Mouse (Mus musculus) heart, adult 2 months (tissue): ENCODE data around the gene Large1.

Source experiments
- EP300 ChIP-seq: fragments of 200-500 bp; IDR thresholded peaks from 2 replicates; pipeline ENCODE4 v1.6.1; 2011; ENCODE audit warnings: low read depth, low read length, control low read depth; ENCODE audit not compliant: insufficient read depth
- POLR2A ChIP-seq: fragments of 200-500 bp; IDR thresholded peaks from 2 replicates; pipeline ENCODE4 v1.6.1; 2011; ENCODE audit warnings: mild to moderate bottlenecking, low read depth, low read length, control low read depth; ENCODE audit not compliant: insufficient read depth

DNA sequence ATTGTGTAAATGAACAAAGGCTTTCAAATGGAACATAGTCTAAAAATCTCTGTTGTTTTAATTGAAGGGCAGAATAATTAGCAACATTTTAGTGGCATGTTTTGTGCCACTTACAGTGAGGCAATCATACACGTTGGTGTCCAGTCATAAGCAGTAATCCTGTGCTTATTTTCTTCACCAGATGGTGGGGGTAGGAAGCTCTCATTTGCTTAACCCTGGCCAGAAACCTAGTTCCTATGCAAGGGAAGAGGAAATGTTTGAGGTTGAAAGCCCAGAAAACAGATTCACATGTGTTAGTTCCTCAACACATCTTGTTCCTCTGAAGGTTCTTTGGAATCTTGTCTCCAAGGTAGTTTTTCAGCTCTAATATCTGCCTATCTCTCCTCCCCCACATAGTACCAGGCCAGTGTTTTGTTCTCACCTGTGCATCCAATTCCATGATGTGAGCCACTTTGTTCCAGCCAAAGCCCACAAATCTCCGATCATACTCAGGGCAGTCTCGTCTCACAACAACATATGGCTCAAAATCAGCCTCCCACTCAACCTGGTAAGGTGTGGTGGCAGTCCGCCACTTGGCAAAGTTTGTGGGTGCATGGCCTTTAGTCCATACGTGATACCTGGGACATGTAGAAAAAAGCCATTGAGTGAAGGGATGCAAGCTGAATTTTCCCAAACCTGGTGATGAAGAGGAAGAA is 535.5 kb downstream of the Large1 start:
- no peak for TF ChIP-seq EP300
- TF ChIP-seq POLR2A = no peak
